Mouse (Mus musculus) 416B (cell line): ENCODE results near the gene Arhgef28.

Source experiments
- DNase-seq: peaks from one replicate; pipeline ENCODE4 v3.0.0; 2011; ENCODE audit warnings: low read depth

Arhgef28 gene

DNA sequence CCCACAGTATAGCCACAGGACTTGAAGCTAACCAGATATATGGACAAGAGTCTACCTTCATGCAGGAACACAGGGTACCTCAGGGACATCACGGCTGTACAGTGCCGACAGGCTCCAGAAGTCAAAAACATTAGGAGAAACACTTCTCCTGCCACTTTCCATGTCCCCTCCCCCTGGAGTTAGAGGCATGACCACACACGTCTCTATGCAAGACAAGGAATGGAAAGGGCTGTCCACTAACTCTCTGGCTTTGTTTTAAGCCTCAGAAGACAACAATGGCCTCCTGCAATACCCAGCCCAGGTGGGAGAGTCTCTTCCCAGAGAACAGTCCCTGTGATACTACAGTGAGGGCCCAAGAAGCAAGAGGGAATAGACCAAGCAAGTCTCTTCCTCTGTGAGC lies 191.3 kb downstream of the Arhgef28 start:
- no peak for DNase-seq

DNA sequence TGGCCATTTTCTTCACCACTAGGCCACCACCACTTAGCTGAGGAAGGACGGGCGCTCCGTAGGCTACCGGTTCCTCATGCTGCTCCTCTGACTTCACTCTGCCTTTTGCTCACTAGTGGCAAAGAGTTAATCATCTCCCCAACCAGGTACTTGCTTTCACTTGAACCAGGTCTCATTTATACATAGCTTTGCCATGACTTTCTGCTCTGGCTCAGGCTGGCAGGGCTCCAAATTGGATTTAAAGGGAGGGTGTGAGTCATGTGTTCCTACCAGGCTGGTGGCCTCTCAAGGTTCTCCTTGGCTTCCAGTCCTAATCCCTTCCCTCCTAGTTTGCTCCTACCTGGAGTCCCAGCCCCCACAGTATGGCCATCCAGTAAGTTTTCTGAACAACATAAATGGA lies 192.5 kb downstream of the Arhgef28 start:
- peak; percentile 67 for DNase-seq

DNA sequence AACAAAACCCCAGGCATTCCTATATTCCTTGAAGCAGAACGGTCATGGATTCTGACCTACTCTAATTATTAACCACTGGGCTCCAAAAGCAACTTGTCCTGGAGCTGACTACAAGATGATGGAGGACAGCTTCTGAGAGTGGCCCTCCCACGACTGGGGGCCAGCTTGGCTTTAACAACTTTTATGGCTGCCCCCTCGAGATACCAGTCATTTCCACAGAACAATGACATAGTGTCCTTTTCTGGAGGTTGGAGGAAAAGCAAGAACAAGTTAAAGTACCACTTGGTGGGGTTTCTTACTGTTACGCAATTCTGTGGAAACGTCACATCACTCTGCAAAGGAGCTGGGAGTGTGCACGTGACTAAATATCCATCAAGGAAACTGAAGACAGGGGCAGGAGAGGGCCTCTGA lies 194.3 kb downstream of the Arhgef28 start:
- peak; percentile 59 for DNase-seq

DNA sequence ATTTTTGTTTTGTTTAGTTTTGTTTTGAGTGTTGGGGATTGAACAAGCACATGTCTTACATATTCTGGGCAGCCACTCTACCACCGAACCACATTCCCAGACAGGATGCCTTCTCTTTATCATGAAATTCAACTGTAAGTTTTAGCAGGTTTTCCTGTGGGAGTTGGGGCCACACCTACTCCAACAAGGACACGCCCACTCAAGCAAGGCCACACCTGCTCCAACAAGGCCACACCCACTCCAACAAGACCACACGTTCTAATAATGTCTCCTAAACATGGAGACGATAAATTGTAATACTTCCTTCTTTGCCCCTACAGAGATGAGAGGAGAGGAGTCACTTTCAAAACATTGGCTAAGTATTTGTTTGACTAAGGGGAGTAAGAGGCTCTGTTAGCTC lies 197.2 kb downstream of the Arhgef28 start:
- peak; percentile 71 for DNase-seq

DNA sequence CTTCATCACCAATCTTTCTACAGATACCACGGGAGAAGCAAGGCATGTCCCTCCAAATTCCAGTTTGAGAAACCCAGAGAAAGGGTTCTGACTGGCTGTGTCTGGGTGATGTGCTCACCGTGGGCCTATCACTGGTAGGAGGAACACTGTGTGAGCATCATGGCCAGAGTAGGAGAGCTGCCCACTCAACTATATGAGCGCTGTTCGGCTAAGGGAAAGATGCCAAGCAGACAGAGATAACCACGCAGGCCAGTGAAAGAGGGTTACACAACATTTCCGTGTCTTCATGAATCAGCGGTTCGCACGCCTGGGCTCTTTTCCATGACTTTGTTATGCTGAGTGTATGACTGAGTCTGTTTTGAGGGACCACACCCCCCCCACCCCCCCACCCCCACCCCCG lies 197.7 kb downstream of the Arhgef28 start:
- peak; percentile 90 for DNase-seq

DNA sequence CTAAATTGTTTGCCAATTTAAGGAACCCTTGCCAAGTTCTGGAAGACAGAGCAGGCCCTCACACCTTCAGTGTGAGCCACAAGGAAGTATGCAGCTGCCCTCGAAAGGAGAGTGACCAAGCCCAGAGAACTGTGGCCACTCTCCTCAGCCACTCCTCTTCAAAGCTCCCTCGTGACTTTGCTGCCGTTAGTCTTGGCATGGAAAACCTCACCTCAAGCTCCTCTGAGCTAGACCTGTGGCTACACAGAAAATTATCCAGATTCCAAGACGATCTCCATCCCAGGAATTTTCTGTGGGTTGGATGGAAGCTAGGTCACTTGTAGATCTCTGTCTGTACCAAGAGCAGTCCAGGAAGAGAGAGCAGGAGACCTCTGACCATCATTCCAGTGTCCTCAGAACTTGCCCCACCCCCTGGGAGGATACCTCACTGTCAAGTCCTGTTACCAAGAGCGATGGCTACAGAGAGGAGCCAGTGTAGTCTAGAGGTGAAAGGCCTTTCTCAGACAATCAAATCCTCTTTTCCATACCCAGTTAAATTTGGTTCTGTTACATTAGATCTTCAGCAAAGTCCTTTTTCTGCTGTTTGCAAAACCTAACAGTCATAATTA lies 200.5 kb downstream of the Arhgef28 start:
- DNase-seq: no peak

DNA sequence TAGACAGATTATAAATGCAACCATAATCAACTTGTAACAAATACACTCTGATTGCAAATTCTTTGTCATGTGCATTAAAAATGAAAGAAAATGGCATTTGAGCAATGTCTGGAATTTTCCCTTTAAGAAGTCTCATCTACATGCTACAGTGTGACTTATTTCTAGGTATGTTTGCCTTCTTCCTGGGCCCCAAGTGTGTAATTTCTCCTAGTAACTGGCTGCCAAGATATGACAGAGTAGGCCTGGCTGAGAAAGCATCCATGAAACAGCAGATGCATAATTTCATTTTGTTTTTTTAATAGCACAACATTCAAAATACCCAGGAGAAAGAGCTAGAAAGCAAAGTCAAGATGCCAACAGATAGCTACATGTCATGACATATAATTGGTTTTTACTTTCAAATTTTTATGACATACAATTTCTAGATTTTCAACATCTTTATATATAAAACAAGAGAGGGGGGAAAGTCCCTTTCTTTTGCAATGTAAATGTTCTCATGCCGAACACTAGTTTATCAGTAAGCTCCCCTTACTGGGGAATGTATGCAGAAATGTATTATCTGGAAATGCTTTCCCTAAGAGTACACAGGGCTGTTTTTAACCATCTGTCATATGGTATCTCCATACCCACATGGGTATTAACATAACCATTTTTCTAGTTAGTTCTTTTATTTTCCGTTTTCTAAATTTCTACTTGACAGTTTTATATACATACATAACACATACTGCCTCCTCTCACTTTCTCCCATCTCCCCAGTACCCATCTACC lies 201.4 kb downstream of the Arhgef28 start:
- no peak for DNase-seq

DNA sequence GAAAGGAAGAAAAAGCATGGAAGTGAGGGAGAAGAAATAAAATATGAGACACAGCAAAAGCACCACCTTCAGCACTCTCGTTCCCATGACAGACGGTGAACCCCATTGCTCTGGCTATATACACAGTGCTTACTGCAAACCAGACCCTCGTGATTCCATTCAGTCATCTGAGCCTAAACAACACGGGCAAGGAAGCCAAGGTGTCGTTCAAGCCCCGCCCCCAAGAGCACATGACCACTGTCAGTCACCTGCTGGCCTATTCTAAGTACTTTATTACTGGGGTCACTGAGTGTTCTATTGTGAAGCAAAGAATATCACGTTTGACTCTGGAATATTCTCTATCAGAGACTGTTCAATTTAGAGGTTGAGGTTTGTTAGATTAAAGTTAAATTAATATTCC lies 202.5 kb downstream of the Arhgef28 start:
- no peak for DNase-seq

DNA sequence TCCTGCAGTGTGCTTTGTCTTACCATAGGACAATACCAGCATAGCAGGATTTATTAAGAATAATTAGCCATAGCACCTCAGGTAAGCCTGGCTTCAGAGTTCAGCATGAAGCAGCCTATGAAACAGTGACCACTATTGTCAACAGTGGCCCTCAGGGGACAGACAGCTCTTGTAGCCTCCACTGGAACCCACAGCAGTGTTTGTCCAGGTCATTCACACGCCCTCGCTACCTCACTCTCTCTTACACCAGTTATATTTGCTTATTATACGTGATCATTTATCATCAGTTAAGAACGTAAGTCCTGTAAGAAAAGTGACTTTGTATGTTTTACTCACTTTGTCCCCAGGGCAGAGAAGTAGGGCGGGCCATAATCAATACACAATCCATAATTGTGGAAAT lies 203.6 kb downstream of the Arhgef28 start:
- no peak for DNase-seq

DNA sequence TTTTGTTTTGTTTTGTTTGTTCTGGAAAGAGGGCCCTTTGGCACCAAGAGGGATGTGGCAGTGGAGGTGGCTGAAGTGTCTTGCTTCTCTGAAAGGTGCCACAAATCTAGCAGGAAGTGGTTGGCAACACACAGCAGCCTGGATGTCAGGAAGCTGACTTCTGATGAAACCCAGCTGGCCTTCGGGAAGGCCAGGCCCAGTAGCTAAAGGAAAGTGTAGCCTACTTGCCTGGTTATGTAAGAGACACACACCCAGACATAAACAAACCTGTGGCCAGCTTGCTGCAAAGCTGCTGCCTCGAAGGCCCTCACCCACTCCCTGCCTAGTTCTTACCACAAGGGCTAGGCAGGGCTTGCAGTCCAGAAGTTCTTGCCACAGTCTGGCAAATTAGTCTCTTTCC lies 204.1 kb downstream of the Arhgef28 start:
- peak; percentile 65 for DNase-seq

DNA sequence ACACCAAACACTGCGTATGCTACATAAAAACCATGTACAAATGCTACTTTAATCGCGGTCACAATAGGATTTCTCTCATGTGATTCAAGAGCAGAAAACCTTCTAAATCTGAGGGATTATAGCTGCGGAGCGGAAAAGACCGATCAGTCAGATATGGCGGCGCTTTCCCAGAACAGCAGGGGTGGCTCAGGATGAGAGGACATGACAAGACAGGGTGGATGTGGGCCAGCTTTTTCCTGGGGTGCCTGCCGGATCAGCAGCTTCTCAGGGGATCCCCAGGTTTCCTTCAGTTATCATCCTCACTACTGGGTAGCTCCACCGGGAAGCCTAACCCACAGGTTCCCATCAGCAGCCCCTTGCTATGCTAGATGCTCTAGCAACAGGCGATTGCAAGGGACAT lies 204.5 kb downstream of the Arhgef28 start:
- DNase-seq: no peak

DNA sequence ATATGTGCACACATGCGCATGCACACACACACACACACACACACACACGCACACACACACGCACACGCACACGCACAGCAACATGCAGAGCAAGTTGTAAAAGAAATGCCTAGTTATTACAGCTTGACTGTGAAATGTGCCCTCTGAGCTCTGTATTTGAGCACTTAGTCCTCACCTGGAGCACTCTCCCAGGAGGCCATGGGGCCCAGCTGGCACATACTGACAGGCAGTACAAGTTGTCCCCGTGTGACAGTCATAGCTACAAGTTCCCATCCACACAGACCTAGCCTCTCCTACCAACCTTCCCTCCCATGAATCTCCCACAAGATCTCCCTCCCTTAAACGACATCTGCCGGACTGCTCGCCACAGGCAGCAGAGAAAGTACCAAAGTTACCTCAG lies 205.4 kb downstream of the Arhgef28 start:
- no peak for DNase-seq

DNA sequence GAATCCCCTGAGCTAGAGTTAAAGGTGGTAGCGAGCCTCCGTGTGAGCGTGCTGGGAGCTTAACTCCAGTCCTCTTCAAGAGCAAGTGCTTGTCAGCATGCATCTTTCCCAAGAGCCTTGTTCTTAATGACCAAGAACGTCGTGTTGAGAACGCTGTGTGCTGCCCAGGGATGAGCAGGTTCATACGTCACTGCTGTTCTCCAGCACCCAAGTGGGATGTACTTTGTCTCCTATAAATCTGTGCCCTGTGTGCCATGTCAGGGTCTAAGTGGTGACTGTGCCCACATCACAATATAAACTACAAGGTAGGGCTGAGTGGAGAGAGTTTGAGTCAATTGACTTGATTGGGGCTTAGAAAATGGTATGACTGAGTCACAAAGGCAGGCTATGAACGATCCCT lies 207.1 kb downstream of the Arhgef28 start:
- DNase-seq: no peak

DNA sequence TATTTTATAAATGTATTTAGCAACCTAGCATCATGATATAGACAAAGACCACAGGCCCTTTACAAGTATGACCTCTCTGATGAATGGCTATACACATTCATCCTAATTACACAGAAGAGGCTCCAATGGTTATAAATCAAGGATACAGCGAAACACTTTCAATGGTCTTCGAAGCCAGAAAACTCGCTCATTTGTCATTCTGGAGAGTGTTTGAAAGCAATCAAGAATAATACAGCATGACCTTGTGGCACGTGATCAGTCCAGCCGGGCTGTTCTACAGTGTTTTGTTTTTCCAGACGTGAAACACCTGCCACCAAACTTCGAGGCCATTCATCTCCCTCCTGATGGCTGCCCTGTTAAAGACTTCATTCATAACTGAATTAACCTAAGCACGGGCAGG lies 207.7 kb downstream of the Arhgef28 start:
- no peak for DNase-seq

DNA sequence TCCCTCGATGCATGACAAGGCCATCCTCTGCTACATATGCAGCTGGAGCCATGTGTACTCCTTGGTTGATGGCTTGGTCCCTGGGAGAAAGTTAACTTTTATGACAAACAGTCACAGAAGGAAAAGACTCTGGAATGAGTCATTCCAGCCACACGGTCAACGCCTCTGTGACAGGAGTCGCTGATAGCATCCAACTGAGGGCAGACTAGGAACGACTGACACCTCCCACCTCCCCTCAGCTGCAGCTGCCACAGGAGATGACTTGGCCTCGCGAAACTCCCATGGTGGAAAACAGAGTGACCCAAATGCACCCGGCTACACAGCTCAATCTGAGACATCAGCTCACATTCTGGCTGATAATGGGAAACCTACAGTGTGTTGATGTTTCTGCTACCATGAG lies 215.3 kb downstream of the Arhgef28 start:
- no peak for DNase-seq

DNA sequence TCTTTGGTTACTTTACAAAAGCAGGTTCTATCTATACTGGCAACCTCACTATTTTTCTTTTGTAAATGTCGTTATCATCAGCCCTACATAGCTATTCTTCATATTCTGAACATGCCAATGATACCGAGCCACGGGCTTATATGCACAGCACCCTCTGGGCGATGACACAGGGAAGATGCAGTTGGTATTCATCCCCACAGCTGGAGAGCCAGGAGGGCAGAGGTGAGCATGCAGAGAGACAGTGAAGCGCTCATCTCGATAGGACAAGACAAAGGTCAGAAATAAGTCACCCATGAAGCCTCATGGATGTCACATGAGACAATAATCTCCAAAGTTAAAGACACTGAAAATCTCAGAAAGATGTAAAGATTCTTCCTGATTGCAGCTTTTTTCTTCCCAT lies 217.4 kb downstream of the Arhgef28 start:
- DNase-seq: no peak

DNA sequence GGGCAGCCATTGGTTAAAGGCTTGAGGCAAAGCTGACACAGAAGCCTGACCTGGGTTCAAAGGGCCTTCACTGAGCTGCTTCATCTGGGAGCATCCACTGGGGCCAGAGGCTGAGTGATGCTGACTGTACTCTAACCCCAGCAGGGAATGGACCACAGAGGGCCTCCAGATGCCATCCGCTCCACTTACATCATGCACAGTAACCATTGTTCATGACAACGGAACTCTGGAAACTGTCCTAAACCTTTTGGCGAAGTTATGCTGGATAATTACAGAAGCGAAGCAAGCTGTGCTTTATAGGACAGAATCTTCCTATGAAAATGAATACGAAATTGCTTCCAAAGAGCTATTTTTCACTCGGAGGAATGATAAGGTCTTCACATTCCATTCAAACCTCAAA lies 219.5 kb downstream of the Arhgef28 start:
- no peak for DNase-seq

DNA sequence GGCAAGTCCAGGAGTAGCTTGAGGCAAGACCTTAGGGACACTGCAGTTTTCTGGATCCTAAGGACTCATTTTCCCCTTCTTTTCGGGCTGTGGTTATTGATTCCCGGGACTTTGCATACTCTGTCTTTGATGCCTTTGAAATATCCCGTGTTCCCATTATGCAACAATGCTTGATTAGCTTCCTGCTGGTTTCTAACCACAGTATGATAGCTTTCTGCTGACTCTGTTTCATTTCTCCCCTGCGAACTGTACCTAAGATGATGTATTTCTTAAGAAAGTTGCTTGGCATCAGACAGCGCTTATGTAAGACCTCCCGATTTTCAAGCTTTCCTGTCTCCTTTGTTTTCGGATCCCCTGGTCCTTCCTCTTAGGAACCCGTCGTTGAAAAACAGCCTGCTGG lies 229.1 kb downstream of the Arhgef28 start:
- no peak for DNase-seq

DNA sequence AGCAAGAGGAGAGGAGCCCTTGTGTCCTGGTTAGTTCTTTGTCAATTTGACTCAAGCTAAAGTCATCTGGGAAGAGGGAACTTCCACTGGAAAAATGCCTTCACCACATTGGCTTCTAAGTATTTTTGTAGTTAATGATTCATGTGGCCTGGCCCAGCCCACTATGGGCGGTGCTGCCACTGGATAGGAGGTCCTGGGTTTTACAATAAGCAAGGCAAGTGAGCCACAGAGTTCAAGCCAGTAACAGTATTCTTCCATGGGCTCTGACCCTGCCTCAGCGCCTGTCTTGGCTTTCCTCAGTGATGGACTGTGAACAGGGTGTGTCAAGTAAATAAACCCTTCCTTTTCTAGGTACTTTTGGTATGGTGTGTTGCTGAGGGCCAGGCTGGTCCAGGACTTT lies 229.6 kb downstream of the Arhgef28 start:
- DNase-seq: no peak

DNA sequence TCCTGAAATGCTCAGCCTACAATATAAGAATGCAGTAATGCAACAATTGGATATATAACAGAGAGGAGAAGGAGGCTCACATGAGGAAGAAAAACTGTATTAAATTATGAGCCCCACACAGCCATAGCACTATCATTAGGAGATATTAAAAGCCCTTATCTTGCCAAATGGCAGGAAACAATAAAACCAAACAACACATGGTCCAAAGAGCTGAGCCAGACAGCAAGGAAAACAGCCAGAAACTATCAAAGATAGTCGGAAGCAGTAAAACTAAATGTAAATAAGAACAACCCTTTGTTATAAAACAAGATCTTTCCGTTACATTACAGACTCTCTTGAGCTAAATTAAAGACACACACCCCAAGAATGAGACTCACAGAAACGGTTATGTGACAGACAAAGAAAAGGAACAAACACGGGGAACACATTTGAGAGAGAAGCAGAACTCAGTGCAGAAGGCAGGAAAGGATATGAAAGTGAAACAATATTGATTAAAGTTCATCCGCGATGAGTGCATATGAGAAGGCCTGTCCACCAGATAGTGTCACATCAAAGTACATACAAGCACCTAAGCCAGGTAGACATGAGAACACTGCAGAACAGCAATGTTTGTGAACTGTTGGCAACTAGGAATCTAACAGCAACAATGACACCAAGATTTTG lies 231.6 kb downstream of the Arhgef28 start:
- no peak for DNase-seq

DNA sequence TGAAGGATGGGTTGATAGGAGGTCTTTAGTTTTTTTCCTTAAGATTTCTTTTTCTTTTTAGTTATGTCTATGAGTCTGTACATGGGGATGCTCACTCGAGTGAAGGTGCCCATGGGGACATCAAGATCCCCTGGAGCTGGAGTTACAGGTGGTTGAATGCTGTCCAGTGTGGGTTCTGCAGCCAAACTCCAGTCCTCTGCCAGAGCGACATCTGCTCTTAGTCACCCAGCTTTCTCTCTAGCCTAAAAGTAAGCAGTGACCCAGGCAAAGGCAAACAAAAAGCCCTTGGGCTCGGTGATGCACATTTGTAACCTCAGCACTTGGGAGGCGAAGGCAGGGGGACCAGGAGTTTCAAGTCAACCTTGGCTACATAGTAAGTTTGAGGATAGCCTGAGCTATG lies 232.3 kb downstream of the Arhgef28 start:
- no peak for DNase-seq

DNA sequence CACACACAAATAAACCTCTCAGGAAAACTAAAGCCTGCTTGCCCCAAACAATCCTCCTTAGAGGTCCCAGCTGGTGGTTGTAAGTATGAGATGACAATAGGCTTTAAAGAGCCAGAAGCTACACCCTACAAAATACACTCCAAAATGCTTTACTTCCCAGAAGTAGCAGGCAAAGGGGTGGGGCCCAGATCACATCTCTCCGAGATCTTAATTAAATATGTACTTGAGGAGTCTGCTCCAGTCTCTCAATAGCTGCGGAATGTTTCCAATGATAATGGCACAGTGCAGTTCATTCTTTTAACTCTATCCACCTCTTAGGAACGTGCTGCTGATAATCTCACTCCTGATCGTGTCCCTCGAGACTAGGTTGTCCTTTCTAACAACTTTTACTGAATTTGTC lies 240.2 kb downstream of the Arhgef28 start:
- DNase-seq: no peak

DNA sequence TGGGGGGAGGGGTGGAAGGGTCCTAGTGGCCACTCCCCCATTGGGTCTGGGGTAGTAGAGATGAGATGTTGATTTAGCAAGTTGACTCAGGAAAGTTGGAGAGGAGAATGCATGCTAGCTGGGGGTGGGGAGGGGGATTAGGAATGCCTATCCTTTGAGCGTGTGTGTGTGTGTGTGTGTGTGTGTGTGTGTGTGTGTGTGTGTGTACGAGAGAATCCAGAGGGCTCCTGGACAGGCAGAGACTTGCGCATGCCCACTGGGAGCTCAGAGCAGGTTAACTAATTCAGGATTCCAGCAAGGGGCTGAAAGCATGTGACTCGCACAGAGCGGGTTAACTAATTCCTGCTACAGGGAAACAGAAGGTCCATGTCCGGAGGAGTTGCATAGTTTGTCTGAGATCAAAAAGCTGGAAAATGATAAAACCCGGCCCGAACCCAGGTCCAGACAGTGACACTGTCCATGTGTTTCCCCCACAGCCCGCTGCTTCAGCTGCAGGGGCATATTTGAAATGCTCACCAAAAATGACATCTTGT lies 241.3 kb downstream of the Arhgef28 start:
- no peak for DNase-seq
